Mouse (Mus musculus) thymus, postnatal 0 days (tissue): ENCODE measurements around the gene Gpr137. TPM values are rescaled to one million over a fixed set of nuclear protein-coding genes. Genes with fewer than 3 reads are reported as not detected.

Experiments used
- DNase-seq: peaks from one replicate; pipeline ENCODE4 v3.0.0-alpha.2; 2015; ENCODE audit warnings: low spot score
- polyA plus RNA-seq: library from polyadenylated mRNA; unstranded; fragments of >200 nt; fragmentation: Nextera tagmentation; extraction: Ambion mirVana; gene quantifications from 2 replicates; pipeline ENCODE4 v1.2.1, GENCODE M21; 2015

Gene Gpr137
- polyA plus RNA-seq, 1 experiment from 2014 or later: 12.3 TPM

DNA sequence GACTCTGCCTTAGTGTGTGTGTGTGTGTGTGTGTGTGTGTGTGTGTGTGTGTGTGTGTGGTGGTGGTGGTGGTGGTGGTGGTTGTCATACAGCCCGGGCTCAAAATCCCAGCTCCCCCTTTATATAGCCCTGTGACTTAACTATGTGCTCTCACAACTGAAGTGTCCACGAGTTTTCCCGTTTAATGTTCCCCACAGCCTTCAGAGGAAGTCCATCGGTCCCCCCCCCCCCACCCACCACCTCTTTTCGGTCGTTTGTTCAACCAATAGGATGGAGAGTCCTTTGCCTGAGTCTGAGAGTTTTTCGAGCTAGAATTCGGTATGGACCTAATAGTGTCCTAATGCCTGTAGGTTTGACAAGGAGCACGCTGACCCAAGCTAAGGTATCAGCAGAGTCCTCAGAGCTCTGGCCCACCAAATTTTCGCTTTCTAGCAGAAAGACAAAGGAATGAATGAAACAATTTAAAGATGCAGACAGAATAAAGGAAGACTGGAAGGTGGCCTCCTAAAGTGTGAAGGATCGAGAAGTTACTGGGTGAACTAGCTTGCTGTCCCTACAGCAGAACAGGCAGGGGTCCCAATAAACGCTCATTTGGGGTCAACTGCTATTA, 31.4 kb upstream of the Gpr137 start:
- DNase-seq: no peak

- DNase-seq: no peak
Observed at GRCm38 (mm10) chr19:6972247-6972917, 30.1 kb upstream of the Gpr137 start.

DNA sequence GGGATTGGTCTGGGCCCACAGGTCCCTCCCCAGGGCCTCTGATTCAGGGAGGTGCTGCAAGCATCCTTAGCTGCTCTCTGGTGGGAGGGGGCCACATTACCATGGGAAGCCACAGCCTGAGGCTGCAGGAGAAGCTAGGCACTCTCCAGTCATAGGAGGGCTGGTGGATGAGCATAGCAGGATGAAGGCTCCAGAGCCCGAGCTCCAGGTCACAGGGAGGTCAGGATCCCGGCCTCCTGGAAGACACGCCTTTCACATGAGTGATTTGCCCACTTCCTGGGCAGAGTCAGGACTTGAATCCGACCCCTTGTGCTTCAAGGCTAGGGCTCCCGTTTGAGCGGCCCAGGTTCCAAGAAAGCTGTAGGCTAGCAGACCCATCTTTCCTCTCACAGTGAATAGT, 29.4 kb upstream of the Gpr137 start:
- no peak for DNase-seq

DNA sequence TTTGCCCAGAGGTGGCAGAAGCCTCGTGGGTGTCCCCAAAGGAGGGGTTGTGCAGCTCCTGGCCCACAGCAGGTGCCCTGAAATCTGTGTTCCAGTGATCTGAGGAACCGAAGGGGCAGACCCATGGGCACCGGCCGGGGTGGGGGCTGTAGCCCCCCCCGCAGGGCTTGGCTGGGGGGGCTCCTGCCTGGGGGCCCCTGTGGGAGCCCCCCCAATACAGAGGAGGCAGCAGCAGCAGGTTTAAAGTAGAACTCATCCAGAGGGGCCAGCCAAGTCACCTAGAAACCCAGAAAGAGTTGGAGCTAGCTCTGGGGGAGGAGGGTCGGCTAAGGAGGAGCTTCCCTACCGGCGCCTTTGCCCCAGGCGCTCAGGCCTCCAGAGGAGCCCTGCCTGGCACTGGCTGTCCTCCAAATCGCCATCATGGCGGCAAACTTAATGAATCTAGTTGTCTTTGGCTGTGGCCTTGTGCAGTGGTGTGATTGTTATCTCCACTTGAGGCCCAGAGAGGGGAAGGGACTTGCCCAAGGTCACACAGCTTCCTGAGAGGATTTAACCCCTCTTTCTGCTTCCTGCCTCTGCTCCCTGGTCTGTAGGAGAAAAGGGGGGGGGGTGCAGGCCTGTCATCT, 28.3 kb upstream of the Gpr137 start:
- DNase-seq: no peak

DNA sequence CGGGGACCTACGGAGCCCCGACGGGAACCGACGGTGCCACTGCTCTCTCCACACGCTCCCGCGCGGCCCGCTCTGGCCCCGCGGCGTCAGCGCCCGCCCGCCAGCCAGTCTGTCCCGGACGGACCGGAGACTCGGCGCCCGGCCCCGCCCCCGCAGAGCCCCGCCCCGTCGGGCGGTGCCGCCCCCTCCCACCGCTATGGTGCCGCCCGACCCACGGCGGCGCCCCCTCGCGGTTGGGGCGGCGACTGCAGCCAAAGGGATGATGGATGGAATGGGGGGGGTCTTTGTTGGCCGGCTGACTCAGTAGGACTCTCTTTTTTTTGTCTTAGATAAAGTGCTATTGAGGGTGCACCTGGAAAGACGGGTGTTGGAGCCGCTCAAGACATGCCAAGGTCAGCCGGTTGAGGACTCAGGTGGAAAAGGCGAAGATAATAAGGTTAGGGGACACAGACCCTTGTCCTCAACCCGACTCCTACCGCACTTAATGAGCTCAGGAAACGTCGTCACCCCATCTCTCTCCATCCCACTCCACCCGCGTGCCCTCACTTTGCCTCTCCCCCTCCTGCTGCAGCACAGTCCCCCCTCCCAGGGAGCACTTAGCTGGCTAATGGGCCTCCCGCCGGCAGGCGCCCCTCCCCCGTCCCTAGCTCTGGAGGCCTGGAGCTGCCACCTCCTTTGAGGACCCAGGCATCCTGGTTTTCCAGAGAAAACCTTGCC, 27.5 kb upstream of the Gpr137 start:
- DNase-seq: peak; percentile 77

DNA sequence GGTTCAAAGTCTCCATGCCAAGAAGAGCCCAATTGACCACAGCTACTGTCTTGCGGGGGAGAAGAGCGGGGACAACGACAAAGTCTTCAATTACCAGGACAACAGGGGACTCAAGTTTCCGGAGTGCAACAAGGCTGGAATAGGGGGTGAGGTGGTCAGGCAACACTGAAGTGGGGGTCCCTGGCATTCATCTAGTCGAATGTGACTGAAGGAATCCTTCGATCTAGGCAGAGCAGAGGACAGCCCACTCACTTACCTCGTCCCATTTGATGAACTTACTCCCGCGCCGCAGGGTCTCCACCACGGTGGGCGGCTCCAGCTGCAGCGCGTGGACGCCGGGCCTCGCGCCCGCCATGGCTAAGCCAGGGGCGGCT, 27.0 kb upstream of the Gpr137 start:
- DNase-seq: no peak

GRCm38 (mm10) chr19:6968491-6969271, 26.4 kb upstream of the Gpr137 start:
- peak; percentile 29 for DNase-seq

DNA sequence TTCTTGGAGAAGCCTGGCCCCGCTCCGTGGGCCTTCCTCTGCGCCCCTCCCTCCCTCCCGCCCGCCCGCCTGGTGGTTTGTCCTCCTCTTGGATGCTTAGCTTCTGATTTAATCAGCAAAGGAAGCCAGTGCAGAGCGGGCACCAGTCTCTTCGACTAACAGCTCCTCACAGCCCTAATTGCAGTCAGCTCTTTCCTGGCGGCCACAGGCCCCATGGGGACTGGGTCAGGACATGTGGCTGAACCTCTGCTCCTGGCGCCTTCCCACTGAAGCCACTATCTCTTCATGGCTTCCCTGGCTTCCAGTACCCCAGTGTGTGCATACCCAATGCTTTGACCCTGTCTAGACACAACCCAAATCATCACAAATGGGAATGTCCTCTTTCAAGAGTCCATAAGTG, 14.2 kb upstream of the Gpr137 start:
- no peak for DNase-seq

- DNase-seq: no peak
Observed at GRCm38 (mm10) chr19:6955424-6955823, 13.1 kb upstream of the Gpr137 start.

DNA sequence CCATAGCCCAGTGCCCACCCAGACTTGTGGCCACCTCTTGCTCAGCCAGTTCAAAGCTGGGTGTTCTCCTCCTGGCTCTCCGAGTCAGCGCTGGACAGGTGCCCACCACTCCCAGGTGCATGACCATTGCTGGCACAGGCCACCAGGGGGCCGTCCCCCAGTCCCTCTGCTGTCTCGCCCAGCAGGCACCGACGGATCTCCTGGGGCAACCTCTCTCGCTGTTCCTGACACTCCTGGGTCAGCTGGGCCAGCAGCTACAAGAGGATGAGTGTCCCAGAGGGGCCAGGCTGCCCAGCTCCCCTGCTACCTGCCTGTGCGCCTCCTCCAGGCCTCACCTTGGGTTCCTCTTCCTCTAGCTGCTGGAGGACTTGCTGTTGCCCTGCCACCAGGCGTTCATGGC, 11.8 kb upstream of the Gpr137 start:
- peak; percentile 15 for DNase-seq

- peak; percentile 42 for DNase-seq
Observed at GRCm38 (mm10) chr19:6952712-6953037, 10.4 kb upstream of the Gpr137 start.

- peak; percentile 31 for DNase-seq
Observed at GRCm38 (mm10) chr19:6951994-6952711, 9.9 kb upstream of the Gpr137 start.

DNA sequence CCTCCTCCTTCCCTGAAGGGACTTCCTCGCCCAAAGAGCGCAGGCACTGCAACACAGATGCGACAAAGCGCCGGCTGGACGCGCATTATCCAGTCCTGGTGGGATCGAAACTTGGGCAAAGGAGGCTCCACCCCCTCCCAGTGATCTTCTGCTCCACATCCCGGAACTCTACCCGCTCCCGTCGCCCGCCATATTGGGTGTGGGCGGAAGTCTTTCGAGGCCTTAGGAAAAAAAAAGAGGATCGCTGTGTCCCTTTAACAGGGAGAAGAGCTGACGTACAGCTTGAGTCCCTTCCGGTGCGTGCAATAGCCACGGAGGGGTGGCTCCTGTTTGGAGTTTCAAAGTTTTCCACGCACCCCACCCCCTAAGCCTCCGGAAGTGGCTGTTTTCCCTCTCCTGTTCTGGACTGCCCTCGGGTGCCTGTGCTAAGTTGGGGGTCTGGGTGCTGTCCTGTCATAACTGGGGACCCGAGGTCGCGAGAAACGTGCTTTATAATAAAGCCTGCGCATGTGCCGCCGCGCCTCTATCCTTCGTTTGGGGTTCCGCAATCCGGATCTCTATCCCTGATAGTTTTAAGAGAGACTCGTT, 9.2 kb upstream of the Gpr137 start:
- DNase-seq: peak; percentile 80

GRCm38 (mm10) chr19:6950613-6951153, 8.4 kb upstream of the Gpr137 start:
- DNase-seq: peak; percentile 61

- DNase-seq: no peak
Observed at GRCm38 (mm10) chr19:6949951-6950350, 7.7 kb upstream of the Gpr137 start.

DNA sequence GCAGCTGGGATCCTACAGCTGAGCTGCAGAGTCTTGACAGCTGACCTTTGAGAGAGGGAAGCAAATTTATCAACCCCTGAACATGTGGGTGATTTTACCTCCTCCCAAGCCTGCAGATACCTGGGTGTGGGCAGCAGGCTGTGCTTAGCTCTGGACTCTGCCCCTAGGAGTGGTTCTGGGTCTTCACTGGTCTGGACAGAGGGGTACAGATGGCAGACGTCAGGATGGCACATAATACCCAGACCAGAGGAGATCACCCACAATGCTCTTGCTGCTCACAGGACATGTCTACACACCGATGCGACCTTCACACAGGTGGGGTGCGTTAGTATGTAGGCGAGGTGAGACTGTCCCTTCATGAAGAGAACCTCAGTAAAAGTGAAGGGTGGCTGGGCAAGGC, 7.3 kb upstream of the Gpr137 start:
- no peak for DNase-seq

GRCm38 (mm10) chr19:6948186-6948585, 5.9 kb upstream of the Gpr137 start:
- no peak for DNase-seq

DNA sequence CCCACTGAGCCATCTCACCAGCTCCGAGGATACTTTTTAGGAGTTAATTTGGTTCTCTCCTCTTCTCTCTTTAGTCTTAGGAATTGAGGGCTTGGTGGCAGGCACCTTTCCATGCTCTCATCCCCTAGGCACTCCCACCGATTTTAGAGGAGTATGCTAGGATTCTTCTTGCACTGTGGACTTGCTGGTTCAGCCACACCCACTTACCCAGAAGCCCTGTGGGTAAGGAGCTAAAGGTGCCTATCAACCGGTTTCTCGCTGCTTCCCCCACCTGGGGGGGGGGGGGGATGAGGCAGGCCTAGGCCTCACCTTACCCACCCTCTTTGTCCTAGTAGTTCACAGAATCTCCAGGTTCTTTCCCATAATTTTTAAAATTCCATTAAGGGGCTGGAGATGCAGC, 5.5 kb upstream of the Gpr137 start:
- DNase-seq: no peak

DNA sequence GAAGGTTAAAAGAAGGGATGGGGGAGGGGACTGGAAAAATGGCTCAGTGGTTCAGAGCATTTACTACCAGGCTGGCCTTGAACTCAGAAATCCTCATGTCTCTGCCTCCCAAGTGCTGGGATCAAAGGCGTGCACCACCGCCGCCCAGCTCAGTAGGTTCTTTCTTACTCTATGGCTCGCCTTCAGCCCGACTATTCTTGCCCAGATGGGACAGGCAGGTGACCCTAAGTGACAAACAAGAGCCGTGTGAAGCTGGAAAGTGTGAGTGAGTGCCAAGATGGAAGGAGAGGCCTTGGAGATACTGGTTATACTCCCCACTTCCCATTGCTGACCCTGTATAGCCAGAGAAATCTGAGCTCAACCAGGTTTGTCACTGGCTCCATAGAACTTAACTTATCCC, 1.4 kb upstream of the Gpr137 start:
- DNase-seq: no peak

DNA sequence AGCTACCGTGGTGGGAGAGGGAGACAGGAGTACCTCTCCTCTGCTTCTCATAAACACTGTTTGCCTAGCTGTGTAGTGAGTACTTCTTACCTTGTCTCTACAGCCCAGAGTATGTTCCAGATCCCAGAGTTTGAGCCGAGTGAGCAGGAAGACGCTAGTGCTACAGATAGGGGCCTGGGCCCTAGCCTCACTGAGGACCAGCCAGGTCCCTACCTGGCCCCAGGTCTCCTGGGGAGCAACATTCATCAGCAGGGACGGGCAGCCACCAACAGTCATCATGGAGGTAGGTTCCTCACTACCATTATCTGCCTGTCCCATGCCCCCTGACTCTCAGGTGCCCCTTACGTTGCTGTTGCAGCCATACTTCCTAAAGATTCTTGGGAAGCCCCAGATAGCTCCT, 484 bp upstream of the Gpr137 start:
- DNase-seq: no peak
